Mouse (Mus musculus) embryonic facial prominence, embryonic 10.5 days (tissue): Measurements from ENCODE around the gene Btc. TPM values are rescaled to one million over a fixed set of nuclear protein-coding genes. Genes with fewer than 3 reads are reported as not detected.

Experiments
- DNase-seq: peaks from one replicate; pipeline ENCODE4 v3.0.0-alpha.2; 2017; ENCODE audit warnings: low spot score
- H3K27ac ChIP-seq: fragments of 300-500 bp; sonication (generic); replicated peaks from 2 replicates; pipeline ENCODE4 v1.5.1; 2016; ENCODE audit warnings: mild to moderate bottlenecking
- H3K27me3 ChIP-seq: fragments of 300-500 bp; sonication (generic); replicated peaks from 2 replicates; pipeline ENCODE4 v1.6.1; 2016; ENCODE audit warnings: low read depth, mild to moderate bottlenecking; ENCODE audit not compliant: poor library complexity, severe bottlenecking
- H3K36me3 ChIP-seq: fragments of 300-500 bp; sonication (generic); replicated peaks from 2 replicates; pipeline ENCODE4 v1.6.1; 2016; ENCODE audit warnings: mild to moderate bottlenecking, moderate library complexity
- H3K4me1 ChIP-seq: fragments of 300-500 bp; sonication (generic); 2 replicates; pipeline ENCODE4 v1.6.1; 2016
- H3K4me3 ChIP-seq: fragments of 300-500 bp; sonication (generic); 2 replicates; pipeline ENCODE4 v1.5.1; 2016; ENCODE audit warnings: mild to moderate bottlenecking, moderate library complexity
- H3K9me3 ChIP-seq: fragments of 300-500 bp; sonication (generic); 2 replicates; pipeline ENCODE4 v1.6.1; 2016; ENCODE audit warnings: mild to moderate bottlenecking
- WGBS: fragments of 180-500 bp; shearing (Covaris S2); methylation state at CpG from one replicate; pipeline ENCODE4 v1.1.7; 2016; 5-methylcytosine and 5-hydroxymethylcytosine counted together
- polyA plus RNA-seq: library from polyadenylated mRNA; unstranded; fragments of >200 nt; fragmentation: Nextera tagmentation; extraction: Ambion mirVana; gene quantifications from 2 replicates; pipeline ENCODE4 v1.2.1, GENCODE M21; 2016

Gene Btc
- 0.14 and 0.16 TPM in 2 replicates for polyA plus RNA-seq

DNA sequence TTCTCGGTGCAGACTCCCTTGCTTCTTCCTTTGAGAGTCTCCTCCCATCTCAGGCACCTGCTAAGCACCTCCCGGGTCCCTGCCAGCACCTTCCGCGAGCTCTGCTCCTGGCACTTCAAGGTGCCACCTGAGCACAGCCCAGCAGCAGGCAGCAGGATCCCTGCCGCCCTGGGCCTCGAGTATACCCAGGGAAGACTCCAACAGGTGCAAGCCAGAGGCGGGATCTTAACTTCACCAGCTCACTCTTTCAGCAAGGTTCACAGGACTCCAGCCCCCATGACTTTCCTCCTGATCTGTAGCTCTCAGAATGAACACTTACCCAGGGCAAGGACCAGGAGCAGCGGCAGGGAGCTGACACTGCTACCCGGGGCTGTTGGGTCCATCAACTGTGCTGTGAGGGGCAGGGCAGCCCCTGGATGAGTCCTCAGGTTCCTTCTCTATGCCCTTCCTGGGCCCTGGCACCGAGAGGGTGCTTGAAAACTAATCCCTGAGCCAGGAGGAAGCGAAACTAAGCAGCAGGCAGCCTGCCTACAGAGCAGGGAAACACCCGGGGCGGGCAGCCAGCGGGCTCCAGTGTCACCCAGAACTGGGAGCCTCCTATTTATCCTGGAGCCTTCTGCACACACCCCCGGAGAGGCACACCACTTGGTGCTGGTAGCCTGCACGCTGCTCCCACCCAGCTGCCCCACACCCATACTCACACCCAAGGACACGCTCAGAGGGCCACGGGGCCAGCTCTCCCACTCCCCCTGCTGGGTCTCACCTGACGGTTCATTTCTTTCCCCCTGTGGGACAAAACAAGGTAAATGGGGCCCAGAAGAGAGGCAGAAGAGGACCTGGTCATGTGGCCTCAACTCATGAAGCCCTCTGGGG is at the start of gene Btc:
Btc (minus strand) TSS at position 656 of the 873 bp plus-strand sequence.
- Histone ChIP-seq H3K9me3 (no peaks in the 10 kb centered on the region), H3K36me3 (no peaks in the 10 kb centered on the region), H3K4me1 (peaks cover 7% of the 10 kb centered on the region), H3K27me3 (peaks cover 15% of the 10 kb centered on the region), H3K4me3 (peak within 1 kb of the TSS; percentile 52), H3K27ac (peak within 1 kb of the TSS; percentile 20; the same call in 1 of the 2 replicates)
- WGBS: 12% methylated on average over 19 of the region's 19 CpGs
- DNase-seq: peak; percentile 57

- DNase-seq: no peak
- 61% methylated on average over 3 of the region's 3 CpGs for WGBS
- Histone ChIP-seq H3K4me1 (no peaks in the 10 kb centered on the region), H3K4me3 (no peak overlapping the region), H3K36me3 (no peaks in the 10 kb centered on the region), H3K27ac (no peak overlapping the region), H3K9me3 (no peaks in the 10 kb centered on the region), H3K27me3 (no peaks in the 10 kb centered on the region)
Measured at GRCm38 (mm10) chr5:91444981-91445517, 42.3 kb upstream of the Btc start.

DNA sequence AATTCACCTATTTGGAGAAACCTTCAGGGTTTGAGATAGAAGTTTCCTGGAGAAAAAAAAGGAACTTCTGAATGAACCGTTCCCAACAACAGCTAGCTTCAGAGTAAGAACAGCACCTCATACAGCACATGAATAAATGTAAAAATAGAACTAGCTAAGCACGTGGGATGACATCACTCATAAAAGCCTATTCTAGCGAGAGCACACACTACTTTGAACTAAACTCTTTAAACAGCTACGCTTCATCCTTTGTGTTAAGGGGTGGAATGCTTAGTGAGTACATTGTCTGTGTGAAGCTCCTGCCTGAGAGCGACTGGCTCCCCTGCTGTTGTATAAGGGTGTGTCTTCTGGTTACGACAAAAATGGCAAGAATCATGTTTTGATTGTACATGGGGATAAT is 33.8 kb upstream of the Btc start:
- WGBS: 71% methylated on average over 6 of the region's 6 CpGs
- Histone ChIP-seq H3K27ac (no peak overlapping the region), H3K36me3 (no peaks in the 10 kb centered on the region), H3K4me1 (no peaks in the 10 kb centered on the region), H3K27me3 (no peaks in the 10 kb centered on the region), H3K9me3 (no peaks in the 10 kb centered on the region), H3K4me3 (no peak overlapping the region)
- DNase-seq: no peak

- H3K27ac ChIP-seq: no peak overlapping the region
- no peak overlapping the region for H3K4me3 ChIP-seq
- 84% methylated on average over 6 of the region's 6 CpGs for WGBS
- H3K36me3 ChIP-seq: no peaks in the 10 kb centered on the region
- no peak for DNase-seq
- no peaks in the 10 kb centered on the region for H3K9me3 ChIP-seq
- no peaks in the 10 kb centered on the region for H3K27me3 ChIP-seq
- H3K4me1 ChIP-seq: no peaks in the 10 kb centered on the region
Measured at GRCm38 (mm10) chr5:91434723-91435658, 32.2 kb upstream of the Btc start.

DNA sequence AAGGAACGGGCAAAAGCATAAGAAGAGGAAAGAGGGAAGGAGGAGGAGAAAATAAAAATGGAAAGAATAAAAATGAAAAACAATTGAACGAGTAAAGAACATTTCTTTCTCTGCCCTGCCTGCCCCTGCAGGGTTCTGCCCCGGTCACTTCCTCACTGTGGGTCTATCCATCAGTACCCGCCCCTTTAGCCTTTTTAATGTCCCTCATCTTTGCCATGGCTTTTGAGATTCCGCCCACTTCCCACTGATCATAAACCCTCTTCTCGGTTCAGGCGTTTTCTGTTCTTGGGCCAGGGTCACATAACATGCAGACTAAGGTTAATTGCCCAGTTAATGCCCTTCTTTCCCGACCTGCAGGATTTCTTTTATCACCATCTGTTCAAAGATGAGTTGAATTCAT is 25.8 kb upstream of the Btc start:
- Histone ChIP-seq H3K9me3 (no peaks in the 10 kb centered on the region), H3K4me3 (no peak overlapping the region), H3K27ac (no peak overlapping the region), H3K36me3 (no peaks in the 10 kb centered on the region), H3K27me3 (no peaks in the 10 kb centered on the region), H3K4me1 (no peaks in the 10 kb centered on the region)
- no peak for DNase-seq
- WGBS: 69% methylated on average over 8 of the region's 8 CpGs

DNA sequence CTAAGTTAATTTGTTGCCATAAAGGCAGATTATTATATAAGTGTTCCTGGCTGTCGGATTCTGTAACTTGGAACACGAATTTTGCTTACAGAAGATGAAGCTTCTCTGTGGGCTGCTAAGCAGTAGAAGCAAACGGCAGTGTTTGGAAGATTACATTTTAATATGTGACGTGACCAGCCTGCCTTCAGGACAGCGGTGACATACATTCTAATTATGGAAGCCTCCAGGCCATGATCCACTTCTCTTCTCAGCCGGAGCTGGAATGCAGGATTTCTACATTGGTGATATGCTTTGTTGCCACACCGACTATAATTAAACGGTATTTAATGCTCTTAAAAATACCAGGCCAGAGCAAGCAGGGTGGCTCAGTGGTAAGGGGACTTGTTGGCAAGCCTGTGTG is 11.0 kb upstream of the Btc start:
- no peaks in the 10 kb centered on the region for H3K36me3 ChIP-seq
- DNase-seq: no peak
- WGBS: 89% methylated on average over 8 of the region's 8 CpGs
- no peaks in the 10 kb centered on the region for H3K4me1 ChIP-seq
- no peak overlapping the region for H3K27ac ChIP-seq
- H3K9me3 ChIP-seq: no peaks in the 10 kb centered on the region
- H3K27me3 ChIP-seq: no peaks in the 10 kb centered on the region
- H3K4me3 ChIP-seq: no peak overlapping the region

DNA sequence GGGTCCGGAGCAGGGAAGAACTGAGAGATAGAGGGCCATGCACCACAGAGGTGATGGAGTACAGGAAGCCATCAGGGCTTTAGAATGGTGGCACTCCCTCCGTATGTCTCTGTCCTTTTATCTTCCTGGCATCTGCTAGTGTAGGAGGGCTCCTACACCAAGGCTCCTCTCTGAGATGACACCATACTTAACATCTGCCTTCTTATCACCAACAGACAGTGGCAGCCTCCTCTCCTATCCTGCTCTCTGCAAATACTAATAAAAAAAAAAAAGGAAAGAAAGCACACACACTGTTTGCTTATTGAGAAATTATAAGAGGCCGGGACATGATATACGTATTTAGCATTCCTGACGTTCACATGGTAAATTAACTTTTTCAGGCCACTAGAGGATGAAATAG is 1.5 kb upstream of the Btc start:
- 90% methylated on average over 5 of the region's 5 CpGs for WGBS
- H3K4me3 ChIP-seq: no peak overlapping the region
- no peaks in the 10 kb centered on the region for H3K9me3 ChIP-seq
- H3K4me1 ChIP-seq: peaks cover 7% of the 10 kb centered on the region
- H3K27me3 ChIP-seq: peaks cover 15% of the 10 kb centered on the region
- H3K36me3 ChIP-seq: no peaks in the 10 kb centered on the region
- no peak for DNase-seq
- H3K27ac ChIP-seq: no peak overlapping the region

GRCm38 (mm10) chr5:91403281-91403680 is 487 bp upstream of the Btc start:
- H3K36me3 ChIP-seq: no peaks in the 10 kb centered on the region
- DNase-seq: no peak
- 86% methylated on average over 4 of the region's 4 CpGs for WGBS
- no peak overlapping the region for H3K4me3 ChIP-seq
- H3K27ac ChIP-seq: no peak overlapping the region
- H3K9me3 ChIP-seq: no peaks in the 10 kb centered on the region
- H3K4me1 ChIP-seq: peaks cover 7% of the 10 kb centered on the region
- H3K27me3 ChIP-seq: peaks cover 15% of the 10 kb centered on the region

- no peak for DNase-seq
- WGBS: 45% methylated on average over 2 of the region's 2 CpGs
- no peaks in the 10 kb centered on the region for H3K36me3 ChIP-seq
- no peak overlapping the region for H3K4me3 ChIP-seq
- peaks cover 15% of the 10 kb centered on the region for H3K27me3 ChIP-seq
- no peaks in the 10 kb centered on the region for H3K9me3 ChIP-seq
- H3K27ac ChIP-seq: no peak overlapping the region
- peaks cover 7% of the 10 kb centered on the region for H3K4me1 ChIP-seq
Measured at GRCm38 (mm10) chr5:91400493-91401096, 2.2 kb downstream of the Btc start.

DNA sequence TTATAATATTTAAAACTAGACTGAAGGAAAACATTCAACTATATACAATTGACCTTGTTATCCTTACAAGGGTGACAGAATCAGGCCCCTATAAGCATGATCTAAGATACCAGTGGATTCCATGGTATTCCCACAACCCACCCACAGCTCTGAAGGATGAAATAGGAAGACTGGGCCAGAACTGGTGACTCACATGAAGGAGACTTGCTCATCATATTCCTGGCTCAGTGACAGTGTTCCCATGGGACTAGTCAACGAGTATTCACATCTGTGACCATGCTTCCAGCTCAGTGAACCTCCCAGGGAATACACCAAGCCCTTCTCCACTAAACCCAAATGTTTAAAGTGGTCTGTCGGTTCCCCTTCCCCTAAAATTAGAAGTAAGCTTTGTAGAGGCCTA is 27.3 kb downstream of the Btc start:
- Histone ChIP-seq H3K36me3 (no peaks in the 10 kb centered on the region), H3K4me3 (no peak overlapping the region), H3K27ac (no peak overlapping the region), H3K9me3 (no peaks in the 10 kb centered on the region), H3K27me3 (no peaks in the 10 kb centered on the region), H3K4me1 (no peaks in the 10 kb centered on the region)
- 83% methylated on average over 2 of the region's 2 CpGs for WGBS
- no peak for DNase-seq

DNA sequence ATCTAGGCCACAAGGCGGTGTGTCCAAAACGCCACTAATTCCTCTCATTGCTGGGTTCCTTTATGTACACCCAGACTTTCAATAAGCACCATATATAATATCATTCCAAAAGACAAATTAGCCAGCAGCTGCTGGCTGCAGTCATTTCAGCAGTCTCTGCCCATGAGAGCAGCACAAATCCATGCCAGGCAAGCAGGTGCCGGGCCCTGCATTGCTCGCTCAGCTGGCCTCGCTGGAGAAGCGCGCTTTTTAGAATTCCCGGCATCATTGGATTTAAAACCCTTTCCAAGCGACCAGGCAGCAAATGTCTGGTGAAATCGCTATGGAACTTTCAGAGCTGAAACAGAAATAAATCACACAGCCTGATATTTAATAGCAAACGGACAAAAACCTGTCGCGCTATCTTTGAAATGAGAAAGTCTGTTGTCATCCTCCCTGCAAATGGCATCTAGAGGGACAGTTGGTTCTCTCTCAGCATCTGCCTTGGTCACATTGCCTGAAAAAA is 34.7 kb downstream of the Btc start:
- Histone ChIP-seq H3K27me3 (no peaks in the 10 kb centered on the region), H3K4me3 (no peak overlapping the region), H3K9me3 (no peaks in the 10 kb centered on the region), H3K4me1 (no peaks in the 10 kb centered on the region), H3K36me3 (no peaks in the 10 kb centered on the region), H3K27ac (no peak overlapping the region)
- WGBS: 94% methylated on average over 13 of the region's 13 CpGs
- DNase-seq: no peak

DNA sequence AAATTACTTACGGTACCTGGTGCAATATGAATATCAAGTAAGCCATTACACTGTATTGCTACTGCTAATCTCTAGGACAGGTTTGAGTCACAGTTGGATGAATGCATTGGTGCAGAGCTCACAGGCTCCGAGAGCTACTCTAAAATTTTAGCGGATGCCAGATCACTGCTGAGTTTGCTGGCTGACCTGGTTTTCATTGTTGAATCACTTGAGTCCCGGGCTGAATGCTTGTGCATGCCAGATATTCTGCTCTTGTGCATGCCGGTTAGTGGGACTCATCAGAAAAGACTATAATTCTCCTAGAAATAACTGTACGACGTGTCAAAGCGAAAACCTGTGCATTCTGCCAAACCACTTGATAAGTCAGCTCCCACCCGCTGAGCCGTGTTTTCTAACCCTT is 35.9 kb downstream of the Btc start:
- Histone ChIP-seq H3K4me3 (no peak overlapping the region), H3K36me3 (no peaks in the 10 kb centered on the region), H3K27me3 (no peaks in the 10 kb centered on the region), H3K4me1 (no peaks in the 10 kb centered on the region), H3K9me3 (no peaks in the 10 kb centered on the region), H3K27ac (no peak overlapping the region)
- 93% methylated on average over 10 of the region's 10 CpGs for WGBS
- no peak for DNase-seq
